Mouse (Mus musculus): Measurements from ENCODE around the gene Cpe. TPM values are rescaled to one million over a fixed set of nuclear protein-coding genes. Genes with fewer than 3 reads are reported as not detected.

Gene Cpe
- polyA plus RNA-seq, 1 experiment from 2014 or later: 775 TPM

Other genes with a start within 250 kb of the Cpe start
- gene Msmo1, start 40.7 kb upstream of the Cpe start, polyA plus RNA-seq (2015; fragmentation: Nextera tagmentation; extraction: Ambion mirVana): 140 and 152 TPM in 2 replicates
- gene Klhl2, start 157.0 kb upstream of the Cpe start, polyA plus RNA-seq (2015; fragmentation: Nextera tagmentation; extraction: Ambion mirVana): 30.3 and 37.4 TPM in 2 replicates